Mouse (Mus musculus) lung, postnatal 0 days (tissue): ENCODE measurements around the gene Gnb4.

Experiments used
- CTCF ChIP-seq: IDR thresholded peaks from 2 replicates; pipeline ENCODE4 v1.5.1; 2016; ENCODE audit warnings: antibody characterized with exemption, mild to moderate bottlenecking
- EP300 ChIP-seq: IDR thresholded peaks from 2 replicates; pipeline ENCODE4 v1.6.1; 2016; ENCODE audit warnings: antibody characterized with exemption, mild to moderate bottlenecking, control low read depth

GRCm38 (mm10) chr3:32646918-32647317 is 30.5 kb upstream of the Gnb4 start:
- no peak for TF ChIP-seq CTCF
- TF ChIP-seq EP300, result no peak
